Mouse (Mus musculus) gastrocnemius, adult 8-10 months (tissue): ENCODE measurements around the gene Chst5. TPM values are rescaled to one million over a fixed set of nuclear protein-coding genes. Genes with fewer than 3 reads are reported as not detected.
"Not testable (repeated sequence)": the region's sequence is repeated elsewhere in the genome, so short reads cannot be mapped to it uniquely, and the experiment has no call there.

Experiments
- DNase-seq, 2 experiments: peaks; one replicate each; pipeline ENCODE4 v3.0.0; 2022; ENCODE audit warnings: low spot score in 2 of 2
- total RNA-seq, 4 experiments: library from RNA; stranded (reverse); gene quantifications; 2 replicates each; pipeline ENCODE4 v1.2.4; 2022

Gene Chst5
- total RNA-seq = not detected

GRCm38 (mm10) chr8:111909621-111910450 is at the start of gene Chst5:
Gene Chst5, minus strand, starts transcription at chr8:111910447.
- no peak for DNase-seq

GRCm38 (mm10) chr8:111957231-111957630 is 47.0 kb upstream of the Chst5 start:
- no peak for DNase-seq

GRCm38 (mm10) chr8:111955879-111956278 is 45.6 kb upstream of the Chst5 start:
- DNase-seq = no peak

- DNase-seq = no peak
Measured at GRCm38 (mm10) chr8:111954844-111955594, 44.8 kb upstream of the Chst5 start.

- DNase-seq = no peak
Measured at GRCm38 (mm10) chr8:111951936-111952335, 41.7 kb upstream of the Chst5 start.

- DNase-seq = no peak
Measured at GRCm38 (mm10) chr8:111951317-111951716, 41.1 kb upstream of the Chst5 start.

GRCm38 (mm10) chr8:111950846-111951245 is 40.6 kb upstream of the Chst5 start:
- DNase-seq = no peak

- DNase-seq = no peak
Measured at GRCm38 (mm10) chr8:111947954-111948353, 37.7 kb upstream of the Chst5 start.

GRCm38 (mm10) chr8:111947144-111947543 is 36.9 kb upstream of the Chst5 start:
- DNase-seq = no peak

- no peak for DNase-seq
Measured at GRCm38 (mm10) chr8:111943544-111943943, 33.3 kb upstream of the Chst5 start.

GRCm38 (mm10) chr8:111941101-111941454 is 30.8 kb upstream of the Chst5 start:
- DNase-seq = peak in 1 of 2 experiments; percentile 21

- DNase-seq = peak; percentile 94 to 97
Measured at GRCm38 (mm10) chr8:111940171-111941100, 30.2 kb upstream of the Chst5 start, which contains the start of gene Gabarapl2. Gene Gabarapl2, plus strand, starts transcription at chr8:111940703.

- peak; percentile 34 to 57 for DNase-seq
Measured at GRCm38 (mm10) chr8:111939516-111940142, 29.4 kb upstream of the Chst5 start.

GRCm38 (mm10) chr8:111938076-111938985 is 28.1 kb upstream of the Chst5 start:
- DNase-seq = not testable (repeated sequence)

GRCm38 (mm10) chr8:111937184-111937583 is 26.9 kb upstream of the Chst5 start:
- DNase-seq = no peak

- DNase-seq = no peak
Measured at GRCm38 (mm10) chr8:111934201-111934600, 24.0 kb upstream of the Chst5 start.

GRCm38 (mm10) chr8:111933348-111934076 is 23.3 kb upstream of the Chst5 start, which contains the start of gene Tmem231:
Gene Tmem231, minus strand, starts transcription at chr8:111933881.
- peak; percentile 70 to 82 for DNase-seq

- peak; percentile 58 to 66 for DNase-seq
Measured at GRCm38 (mm10) chr8:111932580-111933336, 22.5 kb upstream of the Chst5 start.
